Mouse (Mus musculus) CD4-positive, CD25-positive, alpha-beta regulatory T cell, adult 2 months (primary cell): Measurements from ENCODE around the gene C2cd5.

Source experiments
- DNase-seq: peaks from one replicate; pipeline ENCODE4 v3.0.0-alpha.2; 2012; ENCODE audit warnings: low read depth, low spot score

C2cd5 gene

DNA sequence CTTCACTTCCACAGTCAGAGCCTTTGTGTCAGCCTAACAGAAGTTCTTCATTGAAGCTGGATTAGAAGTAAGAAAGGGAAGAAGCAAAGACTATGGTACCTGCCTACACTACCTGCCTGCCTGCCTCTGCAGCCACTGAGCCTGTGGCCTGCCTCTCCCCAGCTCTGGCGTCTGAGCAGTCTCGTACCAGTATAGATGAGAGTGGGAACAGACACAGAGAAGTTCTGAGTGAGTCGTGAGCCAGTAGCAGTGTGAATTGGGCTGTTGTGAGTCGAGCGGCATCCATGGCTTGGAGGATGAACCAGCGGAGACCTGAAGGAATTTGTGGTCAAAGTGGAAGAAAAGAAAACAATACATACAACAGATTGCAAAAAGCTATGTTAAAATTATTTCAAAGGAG is 26.5 kb downstream of the C2cd5 start:
- DNase-seq, result no peak

- DNase-seq, result no peak
Observed at GRCm38 (mm10) chr6:143072412-143073014, 27.4 kb downstream of the C2cd5 start.

DNA sequence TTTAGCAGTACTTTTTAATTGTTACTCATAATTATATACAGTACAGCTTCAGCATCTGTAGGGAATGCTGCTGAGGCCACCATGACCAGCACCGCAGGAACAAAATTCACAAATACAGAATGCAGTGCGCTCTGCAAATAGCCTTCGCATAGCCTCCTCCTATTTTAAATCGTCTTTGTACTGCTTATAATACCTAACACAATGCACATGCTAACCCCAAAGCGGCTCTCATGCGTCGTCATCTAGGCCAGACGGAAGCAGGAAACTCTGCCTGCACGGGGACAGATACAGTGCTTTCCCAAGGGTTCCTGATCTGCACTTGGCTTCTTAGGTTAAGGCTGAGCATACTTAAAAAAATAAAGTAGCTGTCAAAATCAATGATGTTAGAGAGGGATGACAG is 29.2 kb downstream of the C2cd5 start:
- no peak for DNase-seq

GRCm38 (mm10) chr6:143070019-143070418 is 29.9 kb downstream of the C2cd5 start:
- no peak for DNase-seq

- DNase-seq, result no peak
Observed at GRCm38 (mm10) chr6:143069606-143070005, 30.3 kb downstream of the C2cd5 start.

DNA sequence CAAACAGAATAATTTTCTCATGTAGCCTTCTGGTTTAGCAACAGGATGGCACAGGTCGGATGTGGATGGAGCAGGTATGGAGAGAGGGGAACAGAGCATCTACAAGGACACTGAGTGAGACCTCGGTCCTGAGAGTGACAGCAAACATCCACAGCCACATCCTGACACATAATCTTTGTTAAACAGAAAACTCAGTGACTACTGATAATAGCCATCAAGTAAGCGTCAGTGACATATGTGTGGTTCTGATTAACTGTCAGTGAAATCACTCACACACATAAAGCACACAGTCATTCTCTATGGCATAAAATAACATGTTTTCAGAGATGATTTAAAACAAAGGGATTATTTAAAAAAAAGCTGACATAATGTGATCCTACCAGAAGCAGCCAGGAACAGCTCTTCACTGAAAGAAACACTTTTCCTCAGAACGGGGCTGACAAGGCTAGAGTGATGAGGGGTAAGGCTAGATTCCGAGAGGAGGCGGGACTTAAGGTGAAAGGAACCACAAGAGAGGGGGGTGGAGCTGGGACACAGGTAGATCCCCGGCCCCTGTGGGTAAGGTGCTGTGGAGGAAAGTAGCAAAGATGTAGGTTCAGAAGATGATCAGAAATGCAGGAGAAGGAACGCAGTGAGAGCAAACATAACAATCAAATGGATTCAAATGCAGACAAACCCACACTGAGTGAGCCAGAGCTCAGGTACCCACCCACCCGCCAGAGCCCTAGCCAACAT is 31.6 kb downstream of the C2cd5 start:
- DNase-seq, result peak; percentile 72

DNA sequence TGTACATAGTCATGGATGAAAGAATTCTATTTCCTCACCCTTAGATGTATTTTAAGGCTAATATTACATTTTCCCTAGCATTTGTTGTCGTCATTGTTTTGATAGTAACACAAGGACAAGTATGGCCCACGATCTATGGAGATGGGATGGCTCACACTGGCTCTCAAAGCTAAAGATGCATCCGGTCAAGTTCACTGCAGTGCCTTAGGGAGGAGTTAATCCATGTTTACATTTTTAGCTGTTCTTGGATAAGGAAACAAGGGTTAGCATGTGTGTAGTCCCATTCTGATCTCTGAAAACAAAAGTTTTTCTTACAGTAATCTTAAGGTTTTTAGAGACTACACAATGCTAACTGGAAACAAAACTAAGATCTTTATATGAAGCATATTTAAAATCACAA is 32.3 kb downstream of the C2cd5 start:
- DNase-seq, result no peak

DNA sequence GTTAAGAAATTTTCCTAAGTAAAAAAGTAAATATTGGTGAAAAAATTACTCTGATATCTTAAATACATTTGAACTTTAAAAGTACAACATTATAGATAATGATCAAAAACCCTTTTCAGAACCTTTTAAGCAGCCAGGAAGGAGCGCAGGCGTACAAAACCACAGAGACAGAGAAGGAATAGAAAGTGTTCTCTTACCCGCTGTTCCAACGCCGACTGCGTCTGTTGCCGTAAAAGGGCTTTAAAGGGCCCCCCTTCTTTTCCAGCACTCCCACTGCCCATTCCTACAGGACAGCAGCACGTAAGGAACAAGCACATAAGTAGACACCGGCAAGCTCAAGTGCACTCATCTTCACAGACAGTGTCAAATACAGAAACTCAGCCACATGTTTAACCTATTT is 33.1 kb downstream of the C2cd5 start:
- peak; percentile 71 for DNase-seq

GRCm38 (mm10) chr6:143064047-143064446 is 35.9 kb downstream of the C2cd5 start:
- no peak for DNase-seq

GRCm38 (mm10) chr6:143057601-143058000 is 42.3 kb downstream of the C2cd5 start:
- no peak for DNase-seq

DNA sequence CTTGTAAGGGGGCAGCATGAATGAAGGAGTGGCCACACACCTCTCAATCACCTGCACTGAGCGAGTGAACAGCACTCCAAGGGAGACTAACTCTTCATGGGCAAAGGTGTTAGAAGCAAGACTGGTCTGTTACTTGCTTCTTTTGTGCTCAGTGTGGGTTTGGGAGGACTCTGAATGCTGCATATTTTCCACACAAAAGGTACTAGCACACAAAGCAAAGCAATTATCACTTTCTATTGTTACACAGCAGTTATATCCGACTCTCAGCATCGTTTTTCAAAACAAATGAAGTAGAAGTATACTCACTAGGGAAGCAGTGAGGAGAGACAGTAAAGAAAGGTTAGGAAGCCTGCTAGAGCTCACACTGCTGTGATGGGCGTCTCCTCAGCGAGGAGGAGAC is 48.4 kb downstream of the C2cd5 start:
- no peak for DNase-seq

DNA sequence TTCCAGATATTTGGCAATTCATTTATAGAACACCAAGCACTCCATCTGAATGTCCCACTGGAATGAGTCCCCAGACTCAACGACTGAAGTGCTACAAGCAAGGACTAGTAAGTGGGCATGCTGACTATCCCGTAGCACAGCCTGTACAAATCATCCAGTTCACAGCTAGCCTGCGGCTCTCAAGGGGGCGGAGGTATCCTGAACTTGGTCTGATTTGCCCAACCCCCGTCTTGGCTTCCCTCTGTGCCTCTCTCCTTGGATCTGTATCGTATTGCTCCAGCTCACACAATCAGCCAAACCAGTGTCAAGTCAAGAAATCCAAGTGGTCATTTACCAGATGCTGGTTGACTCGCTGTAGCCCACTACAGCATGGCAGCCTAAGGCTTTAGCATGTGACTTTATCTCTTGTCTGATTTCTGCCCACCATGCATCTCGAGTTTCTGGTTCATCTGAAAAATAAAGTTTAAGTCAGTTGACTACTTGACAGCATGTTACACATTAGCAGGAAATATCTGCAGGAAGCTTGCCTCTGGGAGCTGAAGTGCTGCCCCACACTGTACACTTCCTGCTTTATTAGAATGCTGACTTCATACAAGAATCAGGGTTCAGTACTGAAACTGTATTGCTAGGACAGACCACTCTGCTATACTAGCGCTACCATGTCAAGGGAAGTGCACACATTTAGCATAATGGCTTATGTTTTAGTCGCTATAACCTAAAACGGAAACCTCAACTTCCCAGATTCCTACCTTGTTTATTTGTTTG is 50.0 kb downstream of the C2cd5 start:
- DNase-seq, result no peak

DNA sequence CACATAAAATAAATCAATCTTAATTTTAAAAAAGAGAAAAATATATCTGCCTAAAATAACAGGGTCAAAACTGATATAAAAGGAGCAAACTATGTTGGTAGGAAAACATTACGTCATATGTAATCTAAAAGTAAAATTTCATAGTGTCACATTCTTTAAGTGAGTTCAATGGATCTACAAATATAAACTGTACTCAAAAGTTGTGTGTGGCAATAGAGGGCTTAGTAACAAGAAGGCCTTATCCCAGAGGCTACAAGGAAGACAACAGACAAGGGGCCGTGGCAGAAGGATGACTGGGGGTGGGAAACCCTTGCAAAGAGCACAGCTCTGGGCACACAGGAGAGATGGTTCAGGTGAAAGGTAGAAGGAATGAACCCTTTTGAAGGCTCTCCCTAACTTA is 50.8 kb downstream of the C2cd5 start:
- DNase-seq, result no peak

DNA sequence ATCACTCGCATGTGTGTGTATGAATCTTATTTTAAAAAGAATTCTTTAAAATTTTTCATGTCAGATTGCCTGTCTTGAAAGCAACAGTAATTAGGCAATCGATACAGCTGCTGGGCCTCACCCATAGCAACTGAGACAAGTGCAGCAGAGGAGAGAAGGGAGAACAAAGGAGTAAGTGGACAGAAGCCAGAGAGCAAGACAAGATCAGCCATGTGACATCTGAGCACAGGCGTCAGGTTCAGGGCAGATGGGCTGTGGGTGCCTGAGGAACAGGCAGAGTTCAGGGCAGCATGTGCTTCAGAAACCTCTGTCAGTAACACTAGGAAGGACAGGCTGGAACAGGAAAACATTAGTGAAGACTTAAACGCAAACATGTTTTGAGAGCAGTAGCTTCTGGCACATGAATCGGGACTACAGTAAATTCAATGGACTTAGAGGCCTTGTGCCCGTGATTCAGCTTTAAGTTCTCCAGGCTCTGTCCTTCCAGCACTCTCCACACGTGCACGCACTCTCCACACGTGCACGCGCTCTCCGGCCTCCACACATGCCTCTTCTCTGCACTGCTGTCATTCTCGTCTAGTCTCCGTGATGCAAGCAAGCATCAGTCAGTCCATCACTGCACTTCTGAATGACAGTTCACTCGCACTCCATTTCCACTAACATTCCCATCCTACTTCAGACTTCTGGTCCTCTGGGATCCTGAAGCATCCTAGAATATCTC is 52.2 kb downstream of the C2cd5 start:
- no peak for DNase-seq

- no peak for DNase-seq
Observed at GRCm38 (mm10) chr6:143041578-143041977, 58.4 kb downstream of the C2cd5 start.

DNA sequence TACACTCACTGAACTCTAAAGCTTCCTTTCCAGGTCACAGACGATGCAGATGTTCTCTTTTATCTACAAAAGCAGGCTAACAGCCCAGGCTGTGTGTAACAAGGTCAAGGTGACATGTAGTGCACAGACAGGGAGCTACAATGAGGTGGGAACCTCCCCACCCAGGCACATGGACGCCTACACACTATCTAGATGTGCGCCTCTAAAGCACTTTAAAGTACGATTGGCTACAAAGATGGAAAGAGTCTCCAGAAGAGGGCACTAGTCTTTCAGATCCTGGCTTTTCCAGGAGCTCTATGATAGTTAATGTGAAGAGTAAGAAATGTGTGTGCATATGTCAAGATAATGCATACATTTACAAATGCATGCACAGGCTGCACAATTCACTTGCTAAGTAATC is 64.7 kb downstream of the C2cd5 start:
- peak; percentile 67 for DNase-seq

DNA sequence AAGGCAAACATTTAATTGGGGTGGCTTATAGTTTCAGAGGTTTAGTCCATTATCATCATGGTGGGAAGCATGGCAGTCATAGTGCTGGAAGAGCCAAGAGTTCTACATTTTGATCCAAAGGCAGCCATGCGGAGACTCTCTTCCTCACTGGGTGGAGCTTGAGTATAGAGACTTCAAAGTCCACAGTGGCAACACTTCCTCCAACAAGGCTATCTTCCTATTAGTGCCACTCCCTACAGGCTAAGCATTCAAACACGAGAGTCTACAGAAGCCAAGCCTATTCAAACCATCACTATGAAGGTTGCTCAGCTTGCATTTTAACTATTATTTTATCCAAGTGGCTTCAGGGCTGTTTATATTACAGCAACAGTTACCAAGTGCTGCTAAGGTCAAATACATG is 65.4 kb downstream of the C2cd5 start:
- DNase-seq, result no peak

DNA sequence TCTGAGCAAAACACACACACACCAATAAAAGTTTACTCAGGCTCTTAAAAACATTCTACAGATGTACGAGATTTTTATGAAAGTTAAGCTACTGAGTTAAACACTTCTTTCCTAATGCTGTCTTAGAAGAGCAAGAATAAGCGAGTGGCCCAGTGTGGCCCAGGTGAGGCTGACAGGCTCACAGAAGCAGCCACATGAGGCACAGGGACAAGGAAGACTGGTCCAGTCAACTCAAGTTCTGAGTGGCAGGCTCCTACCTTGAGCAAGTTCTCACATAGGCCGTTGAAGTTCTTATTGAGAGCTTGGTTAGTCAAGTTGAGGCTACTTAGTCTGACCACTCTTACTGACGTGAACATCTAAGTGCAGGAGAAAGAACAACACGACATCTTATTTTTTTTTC is 69.4 kb downstream of the C2cd5 start:
- no peak for DNase-seq

DNA sequence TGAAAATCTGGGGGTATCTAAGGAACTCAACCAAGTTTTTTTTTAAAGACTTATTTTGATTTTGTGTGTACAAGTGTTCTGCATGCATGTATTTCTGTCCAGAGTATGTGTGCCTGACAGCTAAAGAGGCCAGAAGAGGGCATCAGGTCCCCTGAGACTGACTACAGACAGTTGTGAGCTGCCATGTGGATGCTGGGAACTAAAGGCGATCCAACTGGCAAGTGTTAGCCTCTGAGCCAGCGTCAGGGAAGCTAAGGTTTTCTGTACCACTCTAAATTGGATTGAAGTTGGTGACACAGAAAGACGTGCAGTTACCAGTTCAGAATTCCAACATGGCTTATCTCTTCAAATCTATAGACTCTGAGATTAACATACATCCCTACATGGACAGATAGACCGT is 72.0 kb downstream of the C2cd5 start:
- DNase-seq, result no peak

GRCm38 (mm10) chr6:143027402-143027801 is 72.5 kb downstream of the C2cd5 start:
- DNase-seq, result no peak

DNA sequence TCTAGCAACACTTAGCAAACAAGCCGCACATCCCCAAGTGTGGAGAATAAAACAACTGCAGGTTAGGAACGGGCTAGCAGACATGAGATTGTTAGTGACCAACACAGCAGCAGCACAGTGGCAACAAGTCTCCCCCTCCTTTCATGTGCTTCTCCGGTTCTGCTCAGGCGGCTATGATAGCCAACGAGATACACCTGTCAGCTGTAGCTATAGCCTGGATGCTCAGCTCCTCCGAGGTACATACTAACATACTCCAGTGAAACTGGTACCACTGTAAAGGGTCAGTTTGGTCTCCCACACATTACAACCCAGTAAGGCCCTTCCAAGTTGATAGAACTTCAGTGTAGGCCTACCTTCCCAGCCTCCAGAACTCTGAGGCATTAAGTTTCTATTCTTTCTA is 76.2 kb downstream of the C2cd5 start:
- DNase-seq, result no peak

DNA sequence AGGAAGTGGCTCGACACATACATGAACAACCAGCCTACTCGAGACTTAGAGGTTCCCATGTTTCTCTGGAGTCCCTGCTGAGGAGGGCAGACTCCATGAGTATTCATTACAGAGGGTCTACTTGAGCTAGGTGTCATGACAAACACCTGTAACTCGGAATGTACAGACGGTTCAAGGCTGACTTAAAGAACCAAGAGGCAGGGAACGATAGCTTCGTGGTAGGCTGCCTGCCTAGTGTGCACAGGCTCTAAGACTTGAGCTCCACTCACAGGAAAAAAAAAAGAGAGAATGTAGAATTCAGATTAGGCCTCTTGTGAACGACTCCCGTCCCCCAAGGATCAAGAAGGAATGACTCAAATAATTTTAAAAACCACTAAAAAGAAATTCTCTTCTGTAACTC is 78.2 kb downstream of the C2cd5 start:
- DNase-seq, result no peak
